Mouse (Mus musculus) heart, postnatal 0 days (tissue): ENCODE data around the gene Nrxn3.

Experiments used
- CTCF ChIP-seq: IDR thresholded peaks from 2 replicates; pipeline ENCODE4 v1.5.1; 2016; ENCODE audit warnings: antibody characterized with exemption, control low read depth, low read depth
- EP300 ChIP-seq: IDR thresholded peaks from 2 replicates; pipeline ENCODE4 v1.6.1; 2016; ENCODE audit warnings: antibody characterized with exemption, low read depth

- TF ChIP-seq CTCF, result no peak
- no peak for TF ChIP-seq EP300
Observed at GRCm38 (mm10) chr12:88953801-88954200, 231.1 kb downstream of the Nrxn3 start.
